Mouse (Mus musculus) adrenal gland, postnatal 14 days (tissue): ENCODE results near the gene Snx1. TPM values are rescaled to one million over a fixed set of nuclear protein-coding genes. Genes with fewer than 3 reads are reported as not detected.

Experiments
- DNase-seq: peaks from one replicate; pipeline ENCODE4 v3.0.0; 2021; ENCODE audit warnings: mixed read lengths
- total RNA-seq: library from RNA; stranded (reverse); gene quantifications from 2 replicates; pipeline ENCODE4 v1.2.3, GENCODE M21; 2021

The Snx1 gene
- total RNA-seq, 1 experiment from 2014 or later, result 88.2 TPM

- DNase-seq, result peak; percentile 84
Measured at GRCm38 (mm10) chr9:66088411-66088810, 38.0 kb downstream of the Snx1 start.

- no peak for DNase-seq
Measured at GRCm38 (mm10) chr9:66087062-66087461, 39.3 kb downstream of the Snx1 start.

- no peak for DNase-seq
Measured at GRCm38 (mm10) chr9:66084171-66084570, 42.2 kb downstream of the Snx1 start.

- no peak for DNase-seq
Measured at GRCm38 (mm10) chr9:66081999-66082398, 44.4 kb downstream of the Snx1 start.

GRCm38 (mm10) chr9:66080804-66081459 is 45.5 kb downstream of the Snx1 start:
- DNase-seq, result no peak

GRCm38 (mm10) chr9:66078493-66078892 is 47.9 kb downstream of the Snx1 start:
- DNase-seq, result no peak

GRCm38 (mm10) chr9:66078072-66078471 is 48.3 kb downstream of the Snx1 start:
- no peak for DNase-seq

- DNase-seq, result no peak
Measured at GRCm38 (mm10) chr9:66072754-66073153, 53.6 kb downstream of the Snx1 start.

- DNase-seq, result no peak
Measured at GRCm38 (mm10) chr9:66070151-66070550, 56.2 kb downstream of the Snx1 start.

- peak; percentile 95 for DNase-seq
Measured at GRCm38 (mm10) chr9:66069583-66069982, 56.8 kb downstream of the Snx1 start, which contains the start of gene Snx22. TSS of gene Snx22 (minus strand) at chr9:66069719.

GRCm38 (mm10) chr9:66068971-66069391 is 57.4 kb downstream of the Snx1 start:
- DNase-seq, result peak; percentile 50

GRCm38 (mm10) chr9:66068056-66068455 is 58.3 kb downstream of the Snx1 start:
- DNase-seq, result no peak

- peak; percentile 74 for DNase-seq
Measured at GRCm38 (mm10) chr9:66067542-66067941, 58.8 kb downstream of the Snx1 start.

- DNase-seq, result no peak
Measured at GRCm38 (mm10) chr9:66066791-66067190, 59.6 kb downstream of the Snx1 start.

- DNase-seq, result no peak
Measured at GRCm38 (mm10) chr9:66064316-66064715, 62.1 kb downstream of the Snx1 start.

GRCm38 (mm10) chr9:66063446-66063845 is 62.9 kb downstream of the Snx1 start:
- DNase-seq, result no peak

GRCm38 (mm10) chr9:66061656-66062055 is 64.7 kb downstream of the Snx1 start:
- DNase-seq, result no peak

- no peak for DNase-seq
Measured at GRCm38 (mm10) chr9:66060986-66061385, 65.4 kb downstream of the Snx1 start.

GRCm38 (mm10) chr9:66060308-66060647 is 66.1 kb downstream of the Snx1 start:
- DNase-seq, result no peak

- DNase-seq, result peak; percentile 99
Measured at GRCm38 (mm10) chr9:66059583-66060307, 66.6 kb downstream of the Snx1 start, which contains the start of gene Ppib. TSS of gene Ppib (plus strand) at chr9:66060222.

GRCm38 (mm10) chr9:66053620-66054019 is 72.8 kb downstream of the Snx1 start:
- DNase-seq, result no peak

GRCm38 (mm10) chr9:66052731-66053130 is 73.7 kb downstream of the Snx1 start:
- DNase-seq, result no peak

- DNase-seq, result no peak
Measured at GRCm38 (mm10) chr9:66051493-66051892, 74.9 kb downstream of the Snx1 start.
